Mouse (Mus musculus) embryonic facial prominence, embryonic 14.5 days (tissue): ENCODE measurements around the gene Fxyd4. TPM values are rescaled to one million over a fixed set of nuclear protein-coding genes. Genes with fewer than 3 reads are reported as not detected.

Source experiments
- ATAC-seq: fragments of 200-750 bp; cut with Nextera tagmentation; 2 replicates; pipeline ENCODE4 v1.8.0; 2017; ENCODE audit warnings: low read depth, moderate number of reproducible peaks, moderate TSS enrichment
- DNase-seq: peaks from one replicate; pipeline ENCODE4 v3.0.0-alpha.2; 2015; ENCODE audit warnings: low spot score
- H3K27ac ChIP-seq: fragments of 300-500 bp; sonication (generic); replicated peaks from 2 replicates; pipeline ENCODE4 v1.5.1; 2014; ENCODE audit warnings: low read depth, mild to moderate bottlenecking, low read length, moderate library complexity
- H3K27me3 ChIP-seq: fragments of 300-500 bp; sonication (generic); replicated peaks from 2 replicates; pipeline ENCODE4 v1.6.1; 2014; ENCODE audit warnings: low read length; ENCODE audit not compliant: control insufficient read depth, insufficient read depth
- H3K36me3 ChIP-seq: fragments of 300-500 bp; sonication (generic); 2 replicates; pipeline ENCODE4 v1.6.1; 2014; ENCODE audit warnings: low read length, mixed read lengths; ENCODE audit not compliant: control insufficient read depth, insufficient read depth
- H3K4me1 ChIP-seq: fragments of 300-500 bp; sonication (generic); 2 replicates; pipeline ENCODE4 v1.6.1; 2014; ENCODE audit warnings: antibody characterized with exemption, low read length; ENCODE audit not compliant: control insufficient read depth, insufficient read depth
- H3K4me2 ChIP-seq: fragments of 300-500 bp; sonication (generic); 2 replicates; pipeline ENCODE4 v1.6.1; 2014; ENCODE audit warnings: low read depth, mild to moderate bottlenecking, low read length, moderate library complexity, mixed read lengths
- H3K4me3 ChIP-seq: fragments of 300-500 bp; sonication (generic); 2 replicates; pipeline ENCODE4 v1.5.1; 2014; ENCODE audit warnings: low read depth, mild to moderate bottlenecking, low read length
- H3K9ac ChIP-seq: fragments of 300-500 bp; sonication (generic); 2 replicates; pipeline ENCODE4 v1.6.1; 2014; ENCODE audit warnings: low read depth, mild to moderate bottlenecking, low read length, moderate library complexity, mixed read lengths
- H3K9me3 ChIP-seq: fragments of 300-500 bp; sonication (generic); 2 replicates; pipeline ENCODE4 v1.6.1; 2016; ENCODE audit warnings: low read length; ENCODE audit not compliant: control insufficient read depth
- WGBS: fragments of 180-500 bp; shearing (Covaris S2); extraction: QIAGEN DNeasy Blood & Tissue Kit; methylation state at CpG from one replicate; pipeline ENCODE4 v1.1.7; 2014; 5-methylcytosine and 5-hydroxymethylcytosine counted together
- polyA plus RNA-seq: library from polyadenylated mRNA; unstranded; fragments of >200 nt; fragmentation: Nextera tagmentation; extraction: Ambion mirVana; gene quantifications from 2 replicates; pipeline ENCODE4 v1.2.1, GENCODE M21; 2014

Fxyd4 gene
- polyA plus RNA-seq, 1 experiment from 2014 or later = 1.2 TPM

DNA sequence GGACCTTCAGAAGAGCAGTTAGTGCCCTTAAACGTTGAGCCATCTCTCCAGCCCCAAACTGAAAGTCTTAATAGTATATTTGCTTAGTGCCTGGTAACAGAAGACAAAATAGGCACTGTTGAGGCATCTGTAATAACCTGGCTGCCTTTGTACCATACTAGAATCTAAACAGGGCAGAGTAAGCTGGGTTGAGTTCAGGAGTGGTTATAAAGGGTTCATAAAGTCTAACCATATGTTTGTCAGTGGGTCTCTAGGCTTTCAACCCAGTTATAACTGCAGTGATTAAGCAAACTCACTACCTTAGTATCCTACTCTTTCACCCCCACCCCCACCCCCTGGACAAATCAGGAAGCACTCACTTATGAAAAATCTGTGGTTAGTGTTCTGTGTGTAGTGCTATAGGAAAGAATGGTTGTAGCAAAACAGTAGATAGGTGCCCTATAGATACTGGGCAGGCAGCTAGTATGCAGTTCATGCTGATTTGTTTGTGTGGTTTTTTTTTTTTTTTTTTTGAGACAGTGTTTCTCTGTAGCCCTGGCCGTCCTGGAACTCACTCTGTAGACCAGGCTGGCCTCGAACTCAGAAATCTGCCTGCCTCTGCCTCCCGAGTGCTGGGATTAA is 10.5 kb downstream of the Fxyd4 start:
- H3K27me3 ChIP-seq = no peaks in the 10 kb centered on the region
- peaks cover 64% of the 10 kb centered on the region for H3K36me3 ChIP-seq
- no peaks in the 10 kb centered on the region for H3K4me1 ChIP-seq
- ATAC-seq (peak; percentile 13; the same call in 1 of the 2 replicates), DNase-seq (no peak)
- no peak overlapping the region for H3K9ac ChIP-seq
- H3K4me2 ChIP-seq = no peak overlapping the region
- H3K27ac ChIP-seq = no peak overlapping the region
- no peaks in the 10 kb centered on the region for H3K9me3 ChIP-seq
- H3K4me3 ChIP-seq = no peak overlapping the region
- 70% methylated on average over 4 of the region's 4 CpGs for WGBS

DNA sequence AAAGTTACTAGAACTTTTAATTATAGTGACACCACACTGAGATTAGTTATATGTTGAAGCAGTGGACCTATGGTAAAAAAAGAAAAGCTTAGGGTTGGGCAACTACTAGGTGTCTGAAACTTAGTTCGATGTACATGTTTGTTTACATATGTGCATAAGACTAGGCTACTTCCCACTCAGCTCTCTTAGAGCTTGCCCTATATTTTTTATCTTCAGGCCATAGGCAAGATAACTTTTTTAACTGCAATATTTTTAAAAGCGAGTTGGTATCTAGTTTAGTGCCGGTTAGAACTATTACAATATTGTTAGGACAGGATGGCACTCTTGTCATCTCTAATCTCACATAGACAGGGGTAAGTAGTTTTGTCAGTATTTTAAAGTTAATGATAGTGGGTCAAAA is 15.5 kb downstream of the Fxyd4 start:
- no peaks in the 10 kb centered on the region for H3K27me3 ChIP-seq
- H3K4me3 ChIP-seq = no peak overlapping the region
- peaks cover 57% of the 10 kb centered on the region for H3K36me3 ChIP-seq
- no peak for DNase-seq
- no peak overlapping the region for H3K4me2 ChIP-seq
- no peak for ATAC-seq
- no peak overlapping the region for H3K27ac ChIP-seq
- H3K9me3 ChIP-seq = no peaks in the 10 kb centered on the region
- no peak overlapping the region for H3K9ac ChIP-seq
- whole genome bisulfite sequencing = 91% methylated on average over 3 of the region's 3 CpGs
- H3K4me1 ChIP-seq = peaks cover 14% of the 10 kb centered on the region

DNA sequence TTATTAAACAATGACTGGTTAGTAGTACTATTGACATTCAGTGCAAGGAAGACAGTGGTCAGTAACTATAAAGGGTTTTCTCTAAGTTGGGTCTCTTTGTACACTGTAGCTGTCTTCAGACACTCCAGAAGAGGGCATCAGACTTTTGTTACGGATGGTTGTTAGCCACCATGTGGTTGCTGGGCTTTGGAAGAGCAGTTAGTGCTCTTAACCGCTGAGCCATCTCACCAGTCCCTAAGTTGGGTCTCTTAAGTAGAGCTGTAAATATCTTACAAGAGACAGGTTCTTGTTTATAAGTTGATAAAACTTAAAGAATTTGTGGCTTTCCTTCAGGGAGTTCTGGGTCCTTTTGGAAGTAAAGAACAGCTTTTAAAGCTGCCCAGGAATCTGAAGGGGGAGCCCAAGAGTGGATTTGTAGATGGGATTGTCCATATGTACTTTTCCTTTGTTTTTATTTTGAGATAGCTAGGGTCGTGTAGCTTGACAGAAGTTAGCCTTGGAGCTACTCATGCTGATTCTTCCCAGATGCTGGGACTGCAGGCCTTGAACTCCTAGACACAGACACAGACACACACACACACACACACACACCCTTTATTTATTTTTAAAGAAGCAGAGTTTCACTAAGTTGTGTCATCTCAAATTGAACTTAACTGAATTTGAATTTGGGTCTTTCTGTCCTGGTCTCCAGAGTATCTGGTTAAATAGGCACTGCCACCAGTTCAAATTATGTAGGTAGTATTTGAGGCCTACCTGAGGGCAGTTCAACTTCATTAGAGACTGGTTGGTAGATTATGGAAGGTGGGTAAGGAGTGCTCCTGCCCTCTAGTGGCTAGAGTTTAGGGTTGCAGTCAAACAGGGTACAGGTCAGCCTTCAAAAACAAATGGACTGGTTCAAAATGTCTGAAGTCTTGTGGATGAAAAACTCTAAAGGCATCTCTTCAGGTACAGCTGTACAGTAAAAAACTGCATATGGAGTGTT is 16.5 kb downstream of the Fxyd4 start:
- no peak overlapping the region for H3K9ac ChIP-seq
- no peak for ATAC-seq
- DNase-seq = peak; percentile 45
- H3K27me3 ChIP-seq = no peaks in the 10 kb centered on the region
- peaks cover 18% of the 10 kb centered on the region for H3K4me1 ChIP-seq
- WGBS = 62% methylated on average over 3 of the region's 3 CpGs
- peaks cover 46% of the 10 kb centered on the region for H3K36me3 ChIP-seq
- no peak overlapping the region for H3K27ac ChIP-seq
- H3K9me3 ChIP-seq = no peaks in the 10 kb centered on the region
- H3K4me3 ChIP-seq = no peak overlapping the region
- no peak overlapping the region for H3K4me2 ChIP-seq

DNA sequence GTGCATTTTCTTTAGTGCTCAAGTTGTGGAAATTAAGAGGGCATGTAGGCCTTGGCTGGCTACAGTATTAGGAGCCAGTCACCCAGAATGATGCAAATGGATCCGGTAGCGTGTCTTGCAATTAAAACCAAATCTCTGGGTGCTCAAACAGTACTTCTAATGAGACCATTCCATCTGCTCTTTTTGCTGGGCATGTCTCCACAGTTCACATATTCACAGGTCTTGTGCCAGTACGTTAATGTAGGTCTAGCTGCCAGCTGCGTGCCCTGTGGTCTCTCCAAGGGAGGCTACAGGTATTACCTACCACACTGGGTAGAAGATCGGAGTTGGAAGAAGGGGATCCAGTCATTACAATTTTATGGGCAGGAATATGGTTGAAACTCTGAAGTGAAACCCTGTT is 19.4 kb downstream of the Fxyd4 start:
- peak overlapping the region; percentile 95 for H3K27ac ChIP-seq
- 24% methylated on average over 5 of the region's 5 CpGs for WGBS
- H3K27me3 ChIP-seq = no peaks in the 10 kb centered on the region
- no peak for DNase-seq
- H3K4me1 ChIP-seq = peaks cover 20% of the 10 kb centered on the region
- peak overlapping the region; percentile 77 for H3K9ac ChIP-seq
- H3K36me3 ChIP-seq = peaks cover 36% of the 10 kb centered on the region
- peak overlapping the region; percentile 61 for H3K4me2 ChIP-seq
- H3K9me3 ChIP-seq = no peaks in the 10 kb centered on the region
- ATAC-seq = no peak
- peak overlapping the region; percentile 63 for H3K4me3 ChIP-seq

DNA sequence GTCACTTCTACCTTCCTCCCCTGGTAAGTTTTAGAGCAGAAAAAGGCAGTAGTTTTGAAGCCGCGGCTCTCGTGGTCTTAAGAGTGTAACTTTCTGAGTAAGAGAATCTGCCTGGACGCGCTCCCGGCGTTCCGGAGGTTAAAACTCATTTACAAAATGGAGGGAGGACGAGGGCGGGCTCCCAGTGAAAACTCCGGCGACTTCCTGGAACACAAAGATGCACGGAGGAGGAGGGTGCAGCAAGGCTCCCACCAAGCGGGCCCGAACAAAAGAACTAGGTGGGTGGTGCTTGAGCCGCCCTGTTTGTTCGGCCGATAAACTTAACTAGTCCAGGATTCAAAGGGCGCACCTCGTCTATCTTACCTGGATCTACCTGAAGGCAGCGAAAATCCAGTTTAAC is 19.9 kb downstream of the Fxyd4 start:
- Histone ChIP-seq H3K9me3 (no peaks in the 10 kb centered on the region), H3K27me3 (no peaks in the 10 kb centered on the region), H3K27ac (peak overlapping the region; percentile 95), H3K36me3 (peaks cover 31% of the 10 kb centered on the region), H3K4me3 (peak overlapping the region; percentile 63), H3K9ac (peak overlapping the region; percentile 77), H3K4me1 (peaks cover 20% of the 10 kb centered on the region), H3K4me2 (peak overlapping the region; percentile 61)
- DNase-seq (peak; percentile 88), ATAC-seq (peak; percentile 64)
- 1% methylated on average over 21 of the region's 21 CpGs for WGBS

DNA sequence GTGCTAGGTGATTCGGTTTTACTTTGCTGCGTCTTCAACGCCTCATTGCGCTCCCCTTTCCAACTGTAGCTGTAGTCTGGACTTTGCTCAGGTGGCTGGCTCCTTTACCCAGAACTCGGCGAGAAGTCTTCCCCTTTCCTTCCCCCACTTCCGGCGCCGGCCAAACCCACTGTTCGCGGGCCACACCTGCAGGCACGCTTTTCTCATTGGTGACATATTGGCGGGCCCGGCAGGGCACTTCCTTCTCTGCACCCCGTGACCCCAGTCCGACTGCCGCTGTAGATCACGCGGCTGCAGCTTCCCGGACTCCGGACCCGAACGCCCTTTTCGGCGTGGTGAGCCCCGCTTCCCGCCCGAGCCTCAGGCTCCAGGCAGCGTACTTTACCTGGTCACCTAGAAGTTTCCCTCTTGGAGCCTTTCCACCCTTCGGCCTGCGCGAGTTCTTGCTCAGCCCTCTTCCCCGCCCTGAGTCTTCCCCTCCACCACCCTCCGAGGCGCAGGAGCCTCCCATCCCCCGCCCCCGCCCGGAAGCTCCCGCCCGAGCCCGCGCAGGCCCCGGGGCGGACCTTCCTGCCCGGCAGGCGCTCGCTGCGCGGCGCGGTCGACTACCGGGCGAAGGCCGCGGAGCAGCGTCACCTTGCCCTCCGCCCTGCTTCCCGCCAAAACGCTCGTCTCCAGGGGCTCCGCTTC is 20.6 kb downstream of the Fxyd4 start:
- peak overlapping the region; percentile 77 for H3K9ac ChIP-seq
- peak overlapping the region; percentile 61 for H3K4me2 ChIP-seq
- peak overlapping the region; percentile 63 for H3K4me3 ChIP-seq
- peak overlapping the region; percentile 95 for H3K27ac ChIP-seq
- peaks cover 26% of the 10 kb centered on the region for H3K36me3 ChIP-seq
- under 1% methylated on average over 54 of the region's 62 CpGs for WGBS
- no peaks in the 10 kb centered on the region for H3K27me3 ChIP-seq
- ATAC-seq = peak; percentile 95
- H3K4me1 ChIP-seq = peaks cover 20% of the 10 kb centered on the region
- H3K9me3 ChIP-seq = no peaks in the 10 kb centered on the region
- peak; percentile 88 for DNase-seq

DNA sequence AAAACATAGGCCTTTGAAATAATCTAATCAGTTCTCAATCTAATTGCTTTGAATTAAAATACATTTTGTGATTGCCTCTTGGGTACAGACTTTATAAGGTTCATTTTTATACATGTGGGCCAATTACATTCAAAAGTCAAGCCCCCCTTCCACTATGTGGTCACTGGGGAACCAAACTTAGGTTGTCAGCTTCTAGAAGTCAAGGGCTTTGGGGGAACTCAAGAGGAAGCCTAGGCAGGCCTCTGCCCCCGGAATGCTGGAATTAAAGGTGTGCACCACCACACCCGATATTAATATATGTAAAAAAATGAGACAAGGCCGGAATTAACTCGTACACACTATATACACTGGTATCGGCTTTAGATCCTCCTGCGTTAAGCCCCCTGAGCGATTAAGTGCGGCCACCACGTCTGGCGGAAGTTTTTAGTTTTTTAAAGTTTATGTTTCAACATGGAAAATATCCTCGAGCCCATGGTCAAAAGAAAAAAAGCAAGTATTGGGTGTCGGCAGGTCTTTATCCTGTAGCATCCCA is 21.2 kb downstream of the Fxyd4 start:
- 1% methylated on average over 12 of the region's 12 CpGs for WGBS
- H3K4me1 ChIP-seq = peaks cover 20% of the 10 kb centered on the region
- peak overlapping the region; percentile 77 for H3K9ac ChIP-seq
- no peaks in the 10 kb centered on the region for H3K27me3 ChIP-seq
- H3K4me3 ChIP-seq = peak overlapping the region; percentile 63
- peaks cover 20% of the 10 kb centered on the region for H3K36me3 ChIP-seq
- ATAC-seq (no peak), DNase-seq (no peak)
- H3K4me2 ChIP-seq = peak overlapping the region; percentile 61
- peak overlapping the region; percentile 95 for H3K27ac ChIP-seq
- H3K9me3 ChIP-seq = no peaks in the 10 kb centered on the region

DNA sequence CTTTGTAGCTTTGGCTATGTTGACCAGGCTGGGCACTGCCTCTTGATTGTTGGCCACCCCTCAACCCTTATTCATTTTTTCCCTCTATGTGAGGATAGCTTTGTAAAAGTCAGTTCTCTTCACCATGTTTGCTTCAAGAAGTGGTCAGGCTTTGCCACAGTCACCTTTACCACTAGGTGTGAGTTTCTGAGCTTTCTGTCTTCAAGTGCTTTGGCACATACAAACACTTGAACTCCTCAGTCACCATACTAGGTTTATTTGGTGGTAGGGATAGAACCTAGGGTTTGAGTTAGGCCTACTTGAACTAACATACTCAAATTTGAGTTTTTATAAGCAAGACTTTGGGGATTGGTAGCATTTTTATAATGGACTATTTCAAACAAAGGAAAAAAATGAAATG is 23.0 kb downstream of the Fxyd4 start:
- Histone ChIP-seq H3K4me2 (no peak overlapping the region), H3K27me3 (no peaks in the 10 kb centered on the region), H3K36me3 (peaks cover 5% of the 10 kb centered on the region; the same call in 1 of the 2 replicates), H3K9ac (no peak overlapping the region), H3K27ac (no peak overlapping the region), H3K9me3 (no peaks in the 10 kb centered on the region), H3K4me3 (no peak overlapping the region), H3K4me1 (peaks cover 20% of the 10 kb centered on the region)
- DNase-seq (no peak), ATAC-seq (no peak)
